Mouse (Mus musculus) cortical plate, adult 2 months (tissue): ENCODE measurements around the gene Fam129a.

ENCODE experiments used
- CTCF ChIP-seq: fragments of 200-500 bp; IDR thresholded peaks from 2 replicates; pipeline ENCODE4 v1.5.1; 2011; ENCODE audit warnings: mild to moderate bottlenecking, control low read depth, low read length; ENCODE audit not compliant: insufficient read depth; ENCODE audit errors: extremely low read depth
- POLR2A ChIP-seq: fragments of 200-500 bp; IDR thresholded peaks from 2 replicates; pipeline ENCODE4 v1.6.1; 2011; ENCODE audit warnings: mild to moderate bottlenecking, low read length, control low read depth; ENCODE audit not compliant: insufficient read depth; ENCODE audit errors: extremely low read depth

DNA sequence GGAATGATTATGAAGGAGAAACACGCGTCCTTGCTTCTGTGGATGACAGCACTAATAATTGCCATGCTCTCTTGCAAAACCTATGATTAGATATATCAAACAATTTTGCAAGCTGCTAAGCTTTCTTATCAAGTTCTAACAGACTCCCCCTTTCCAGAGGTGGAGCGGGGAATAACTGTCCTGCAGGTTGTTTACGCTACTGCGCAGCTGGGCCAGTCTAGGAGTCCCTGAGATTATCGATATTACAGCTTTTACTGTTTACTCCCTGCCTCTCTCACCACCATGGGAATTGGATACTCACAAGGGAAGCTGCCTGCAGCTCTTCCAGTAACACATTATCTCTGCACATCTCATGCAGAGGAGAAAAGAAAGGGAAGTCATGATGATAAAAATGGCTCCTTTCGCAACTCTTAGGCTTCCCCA, 170.2 kb downstream of the Fam129a start:
- TF ChIP-seq CTCF: no peak
- no peak for TF ChIP-seq POLR2A
